Mouse (Mus musculus) gastrocnemius, postnatal 36 days (tissue): ENCODE results near the gene Prrc2c. TPM values are rescaled to one million over a fixed set of nuclear protein-coding genes. Genes with fewer than 3 reads are reported as not detected.
"Not testable (repeated sequence)": the region's sequence is repeated elsewhere in the genome, so short reads cannot be mapped to it uniquely, and the experiment has no call there.

Experiments used
- DNase-seq, 2 experiments: peaks; one replicate each; pipeline ENCODE4 v3.0.0; 2022
- intact Hi-C: fragments of 180-260 bp; cut with DNase I; formaldehyde crosslinking; loops from one replicate; pipeline ENCODE4 v1.15.1; 2025
- total RNA-seq, 2 experiments: library from RNA; stranded (reverse); gene quantifications; 2 replicates each; pipeline ENCODE4 v1.2.3; 2021

Prrc2c gene
- total RNA-seq, 2 experiments from 2014 or later: 43.9 to 55.3 TPM

DNA sequence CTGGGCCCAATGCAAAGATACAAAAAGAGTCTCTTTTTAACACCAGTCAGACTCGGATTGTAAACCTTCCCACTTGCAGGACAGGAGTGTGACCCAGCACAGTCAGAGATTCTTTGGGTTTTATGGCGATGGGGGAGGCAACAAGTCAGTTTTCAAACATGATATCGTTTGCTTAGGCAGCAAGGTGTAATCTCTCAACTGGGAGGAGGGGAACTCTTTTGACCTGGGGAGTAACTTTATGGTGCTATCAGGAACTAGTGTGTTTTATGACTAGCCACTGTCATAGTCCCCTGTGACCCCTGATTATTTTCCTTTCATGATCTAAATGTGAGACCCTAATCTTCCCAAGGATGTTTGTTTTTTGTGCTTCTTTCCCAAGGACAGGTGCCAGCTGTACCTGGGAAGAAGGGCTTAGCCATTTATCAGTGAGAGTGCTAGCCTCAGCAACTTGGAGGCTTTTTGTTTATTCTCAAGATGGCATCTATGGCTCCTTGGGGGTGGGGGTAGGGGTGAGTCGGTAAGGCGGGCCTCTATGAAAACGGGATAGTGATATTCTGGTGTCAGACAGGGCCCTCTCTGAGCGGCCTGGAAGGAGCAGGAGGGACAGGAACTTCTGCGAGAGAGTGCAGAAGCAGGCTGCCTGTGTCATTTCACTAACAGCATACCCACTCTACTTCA, 39.8 kb downstream of the Prrc2c start:
- intact Hi-C loops: no loop called here
- no peak for DNase-seq

GRCm38 (mm10) chr1:162697866-162698265, 42.5 kb downstream of the Prrc2c start:
- DNase-seq: peak; percentile 22 to 32

DNA sequence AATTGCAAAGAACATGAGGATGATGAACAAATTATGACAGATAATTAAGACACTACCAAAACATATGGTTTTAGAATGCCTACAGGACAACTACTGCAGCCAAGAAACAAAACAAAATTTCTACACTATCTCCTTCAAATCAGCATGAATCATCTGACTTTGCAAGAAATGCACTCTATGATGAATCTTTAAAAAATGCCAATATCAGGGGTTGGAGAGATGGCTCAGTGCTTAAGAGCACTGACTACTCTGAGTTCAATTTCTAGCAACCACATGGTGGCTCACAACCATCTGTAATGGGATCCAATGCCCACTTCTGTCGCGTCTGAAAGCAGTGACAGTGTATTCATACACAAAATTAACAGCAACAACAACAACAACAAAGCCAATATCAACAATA, 46.6 kb downstream of the Prrc2c start:
- intact Hi-C loops: no loop called here
- no peak for DNase-seq

More at GRCm38 (mm10) chr1:162697866-162698265, 42.5 kb downstream of the Prrc2c start:
- intact Hi-C loops: no loop called here

DNA sequence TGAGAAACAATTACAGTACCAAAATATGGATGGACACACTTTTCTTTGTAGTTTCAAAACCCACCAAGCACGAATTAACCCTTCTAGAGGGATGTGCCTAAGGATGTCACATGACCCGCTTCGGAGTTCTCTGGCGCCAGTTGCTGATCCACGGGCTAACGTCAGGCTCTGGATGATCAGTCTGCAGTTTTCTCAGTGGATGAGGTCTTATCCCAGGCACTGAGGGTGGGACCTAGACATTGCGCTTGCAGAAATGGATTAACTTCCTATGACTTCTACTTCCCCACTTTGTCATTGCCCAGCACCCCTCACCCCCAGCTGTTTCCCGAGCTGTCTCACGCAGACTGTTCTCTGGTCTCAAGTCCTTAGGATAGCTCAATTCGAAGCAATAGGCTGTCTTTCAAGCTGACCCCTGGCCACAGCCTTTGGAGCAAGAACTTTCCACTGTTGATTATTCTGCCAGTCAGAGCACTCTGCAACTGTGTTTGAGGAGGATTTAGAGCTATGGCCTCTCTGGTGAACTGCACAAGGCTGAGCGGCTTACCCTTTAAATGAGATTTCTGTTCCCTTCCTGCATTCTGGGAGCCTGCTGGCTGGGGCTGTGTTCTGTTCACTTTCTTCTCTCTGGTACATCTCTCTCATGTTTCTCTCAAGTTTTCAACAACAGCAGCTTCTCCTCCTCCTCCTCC, 74.7 kb downstream of the Prrc2c start:
- intact Hi-C loops: loop anchor here (2.0 to 10.0 kb wide), 2 partner anchors 115 to 311 kb away; no protein-coding TSS in a partner anchor
- no peak for DNase-seq

DNA sequence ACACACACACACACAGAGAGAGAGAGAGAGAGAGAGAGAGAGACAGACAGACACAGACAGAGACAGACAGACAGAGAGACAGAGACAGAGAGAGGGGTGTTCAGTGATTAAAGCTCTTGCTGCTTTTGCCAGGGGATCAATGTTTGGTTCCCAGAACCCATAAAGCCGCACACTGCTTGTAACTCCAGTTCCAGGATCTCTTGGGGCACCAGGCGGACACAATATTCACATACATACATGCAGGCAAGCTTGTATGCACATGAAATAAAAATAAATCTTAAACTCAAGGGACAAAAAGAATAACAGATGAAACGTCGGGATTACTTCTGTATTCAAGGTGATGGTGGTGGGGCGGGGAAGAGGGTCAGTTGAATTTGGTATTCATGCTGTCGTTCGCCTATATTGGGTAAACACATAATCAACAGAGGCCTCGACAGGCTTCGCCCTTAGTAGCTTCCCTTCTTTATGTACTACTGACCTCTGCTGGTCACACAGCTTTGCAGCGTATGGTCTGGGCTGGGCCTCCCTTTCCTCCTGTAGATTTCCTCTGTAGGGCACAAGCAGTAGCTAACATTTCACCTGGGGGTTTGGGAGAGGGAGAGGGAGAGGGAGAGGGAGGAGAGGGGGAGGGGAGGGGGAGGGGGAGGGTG, 75.4 kb downstream of the Prrc2c start:
- DNase-seq: peak in 1 of 2 experiments; percentile 70
- intact Hi-C loops: loop anchor here (2.0 to 10.0 kb wide), 2 partner anchors 114 to 310 kb away; no protein-coding TSS in a partner anchor

GRCm38 (mm10) chr1:162660276-162660860, 80.0 kb downstream of the Prrc2c start:
- DNase-seq: peak; percentile 40 to 57
- intact Hi-C loops: loop anchor here (10.0 kb wide), 1 partner anchor 306 kb away; no protein-coding TSS in a partner anchor

DNA sequence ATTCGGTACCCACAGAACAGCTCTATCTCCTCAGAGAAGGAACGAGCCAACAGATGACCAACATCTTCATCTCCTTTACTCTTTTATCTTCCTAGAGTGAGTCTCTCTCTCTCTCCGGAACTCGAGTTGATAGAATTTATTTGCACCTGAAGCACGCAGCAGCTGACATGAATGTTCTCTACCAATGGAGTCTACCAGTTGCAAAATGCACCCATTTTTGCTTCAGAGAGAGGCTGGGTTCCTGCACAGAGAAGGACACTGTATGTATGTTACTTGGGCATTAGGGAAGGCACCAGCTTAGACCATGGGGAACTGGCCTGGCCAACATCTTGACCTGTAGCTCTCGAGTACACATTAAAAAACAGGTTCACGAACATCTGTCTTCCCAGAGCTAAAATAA, 82.2 kb downstream of the Prrc2c start, which contains the start of gene Myocos:
Myocos (minus strand) TSS at position 101 of the 400 bp plus-strand sequence.
- intact Hi-C loops: no loop called here
- no peak for DNase-seq

- no peak for DNase-seq
- intact Hi-C loops: loop anchor here (5.0 kb wide), 1 partner anchor 51 kb away; no protein-coding TSS in a partner anchor
These were observed 91.9 kb downstream of the Prrc2c start for GRCm38 (mm10) chr1:162648416-162648815.

DNA sequence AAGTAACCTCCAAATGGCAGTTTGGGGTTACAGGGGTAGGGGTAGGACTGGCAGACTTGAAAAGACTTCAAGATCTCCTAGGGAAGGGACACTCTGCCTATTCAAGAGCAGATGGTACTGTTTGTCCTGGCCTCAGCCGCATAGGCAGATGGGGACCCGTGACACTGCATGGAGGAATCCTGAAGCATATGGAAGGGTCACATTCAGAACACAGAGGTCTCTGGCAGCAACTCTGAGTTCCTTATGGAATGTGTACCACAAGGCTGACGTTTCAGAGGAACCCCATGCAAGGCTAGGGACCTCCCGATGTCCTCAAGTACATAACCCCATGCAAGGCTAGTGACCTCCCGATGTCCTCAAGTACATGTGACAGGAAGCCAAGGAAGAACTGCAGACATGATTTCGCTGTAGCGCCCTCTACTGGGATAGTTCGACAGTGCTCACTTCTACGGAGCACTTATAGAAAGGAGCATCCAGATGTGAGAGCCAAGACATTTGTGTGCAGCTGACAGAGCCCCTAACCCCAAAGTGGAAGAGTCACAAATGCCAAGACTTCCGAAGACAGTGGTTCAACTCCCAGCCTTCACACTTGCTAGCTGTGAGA, 94.2 kb downstream of the Prrc2c start:
- DNase-seq: no peak
- intact Hi-C loops: loop anchor here (5.0 kb wide), 1 partner anchor 49 kb away; no protein-coding TSS in a partner anchor

DNA sequence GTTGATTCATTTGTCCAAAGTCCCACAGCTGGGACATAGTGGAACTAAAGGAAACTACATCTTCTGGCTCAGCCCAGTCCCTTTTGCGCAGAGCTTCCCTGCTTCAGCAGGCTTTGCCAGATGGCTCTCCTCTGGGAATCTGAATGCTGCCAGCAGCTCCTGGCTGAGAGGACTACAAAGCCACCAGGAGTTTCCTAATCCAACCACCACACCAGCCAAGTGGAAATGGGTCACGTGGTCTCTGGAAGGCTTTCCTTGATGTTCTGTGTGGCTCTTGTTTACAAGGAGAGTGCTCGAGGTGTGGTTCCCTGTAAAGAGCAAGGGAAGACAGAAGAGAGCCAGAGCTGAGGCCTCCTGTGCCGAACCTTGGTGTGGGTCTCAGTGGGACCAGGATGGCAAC, 96.6 kb downstream of the Prrc2c start:
- DNase-seq: peak; percentile 88 to 96
- intact Hi-C loops: no loop called here

DNA sequence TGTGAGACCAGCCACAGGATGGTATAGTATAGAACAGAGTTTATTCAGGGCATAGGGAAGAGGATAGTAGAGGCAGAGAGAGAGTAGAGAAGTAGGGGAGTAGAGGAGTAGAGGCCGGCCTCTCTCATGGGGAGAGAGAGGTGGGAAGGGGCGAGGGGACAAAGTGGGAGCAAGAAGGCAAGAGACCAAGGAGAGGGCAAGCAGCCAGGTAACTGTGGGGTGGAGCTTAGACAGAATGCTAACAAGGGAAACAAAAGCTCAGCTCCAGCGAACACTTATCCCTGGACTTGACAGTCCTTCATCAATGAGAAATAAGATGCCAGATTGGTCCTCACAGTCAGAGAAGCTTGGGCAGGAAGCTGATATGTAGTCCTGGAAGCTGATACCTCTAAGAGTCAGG, 97.8 kb downstream of the Prrc2c start:
- intact Hi-C loops: no loop called here
- no peak for DNase-seq

- intact Hi-C loops: no loop called here
- DNase-seq: no peak
These were observed 100.5 kb downstream of the Prrc2c start for GRCm38 (mm10) chr1:162639861-162640260.

- intact Hi-C loops: no loop called here
These were observed 101.2 kb downstream of the Prrc2c start, which contains the start of gene Myoc for GRCm38 (mm10) chr1:162639051-162639750. Gene Myoc, plus strand, starts transcription at chr1:162639155.

DNA sequence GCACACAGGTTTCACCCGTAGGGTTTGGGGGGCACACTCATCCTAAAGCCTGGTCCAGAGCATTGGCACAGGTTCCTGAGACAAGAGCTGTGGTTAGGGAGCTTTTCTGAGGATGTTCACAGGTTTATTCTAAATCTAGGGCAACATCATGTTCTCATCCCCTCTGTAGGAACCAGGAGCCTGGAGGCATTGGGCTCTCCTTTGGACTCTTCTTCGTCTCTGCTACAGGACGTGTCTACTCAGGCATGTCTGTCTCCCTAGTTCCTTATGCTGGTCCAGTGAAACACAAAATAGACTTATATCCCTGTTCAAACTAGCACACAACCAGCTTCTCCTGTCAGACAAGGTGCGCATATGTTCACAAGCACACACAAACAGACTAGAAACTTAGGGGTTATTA, 101.8 kb downstream of the Prrc2c start:
- no peak for DNase-seq
- intact Hi-C loops: no loop called here

More at GRCm38 (mm10) chr1:162639051-162639750, 101.2 kb downstream of the Prrc2c start, which contains the start of gene Myoc:
- peak in 1 of 2 experiments; percentile 45 for DNase-seq

GRCm38 (mm10) chr1:162636516-162636915, 103.8 kb downstream of the Prrc2c start:
- intact Hi-C loops: no loop called here

GRCm38 (mm10) chr1:162635291-162635931, 104.9 kb downstream of the Prrc2c start:
- peak; percentile 58 to 61 for DNase-seq
- intact Hi-C loops: not testable (repeated sequence)

More at GRCm38 (mm10) chr1:162636516-162636915, 103.8 kb downstream of the Prrc2c start:
- DNase-seq: no peak

GRCm38 (mm10) chr1:162628326-162628725, 112.0 kb downstream of the Prrc2c start:
- intact Hi-C loops, DNase-seq: not testable (repeated sequence)

DNA sequence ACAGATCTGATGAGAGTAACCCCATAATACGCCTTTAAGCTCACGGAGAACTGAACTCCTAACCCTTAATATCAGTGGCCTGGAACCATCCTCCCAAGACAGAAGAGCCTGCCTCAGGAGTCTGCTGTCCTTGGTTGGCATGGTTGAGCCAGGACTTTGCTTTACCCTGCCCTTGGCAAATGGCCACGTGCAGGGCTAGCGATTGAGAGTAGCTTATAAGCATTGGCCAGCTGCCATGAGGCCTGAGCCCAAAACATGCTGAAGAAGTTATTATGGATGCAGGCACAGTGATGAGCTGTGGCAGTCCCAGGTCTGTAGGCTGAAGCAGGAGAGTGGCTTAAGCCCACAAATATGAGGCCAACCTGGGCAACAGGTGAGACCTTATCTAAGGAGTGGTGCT, 112.5 kb downstream of the Prrc2c start:
- DNase-seq, intact Hi-C loops: not testable (repeated sequence)

GRCm38 (mm10) chr1:162625229-162625628, 115.1 kb downstream of the Prrc2c start:
- intact Hi-C loops: no loop called here
- no peak for DNase-seq
